Comparison of ENCODE assay signal across 8 mouse cellular contexts in the genomic region with DNA sequence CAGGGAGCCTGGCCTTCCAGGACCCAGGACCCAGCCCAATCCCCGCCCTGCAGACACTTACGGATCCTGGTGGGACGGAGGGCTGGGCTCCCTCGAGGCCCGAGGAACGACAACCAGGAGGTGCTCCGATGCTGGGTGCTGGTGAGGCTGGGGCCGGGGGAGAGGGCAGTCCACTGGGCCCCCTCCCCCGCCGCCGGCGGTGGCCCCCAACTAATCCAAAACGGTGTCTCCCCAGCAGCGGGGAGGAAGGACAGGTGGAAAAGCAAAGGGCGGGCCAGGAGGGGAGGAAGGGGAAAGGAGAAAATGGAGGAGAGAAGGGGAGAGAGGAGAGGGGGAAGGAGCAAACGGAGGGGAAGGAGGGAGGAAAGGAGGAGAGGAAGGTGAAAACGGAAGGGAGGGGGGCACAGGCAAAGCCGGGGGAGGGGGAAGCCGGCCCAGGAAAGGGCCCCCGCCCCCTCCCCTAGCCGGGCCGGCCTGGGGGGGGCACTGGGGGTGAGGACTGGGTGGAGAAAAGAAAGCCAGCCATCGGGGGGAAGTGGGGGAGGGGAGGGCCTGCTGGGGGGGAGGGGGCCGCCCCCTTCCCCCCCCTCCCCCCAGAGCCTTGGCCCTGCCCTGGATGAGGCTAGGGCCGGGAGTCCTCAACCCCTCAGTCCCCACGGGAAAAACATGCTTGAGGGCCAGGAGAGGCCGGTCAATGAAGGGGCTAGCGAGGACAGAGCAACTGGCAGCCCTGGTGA. TPM values are rescaled to one million over a fixed set of nuclear protein-coding genes. Genes with fewer than 3 reads are reported as not detected.
A peak's percentile ranks its signal among the peaks of the same experiment; 100 is the strongest.
DNase-seq lines count a peak whose midpoint lies in the region; ATAC-seq lines count a peak whose summit lies in the region.

A gene (minus strand): TSS at position 368 of the 737 bp plus-strand sequence.
A gene (plus strand): TSS at position 589 of the 737 bp plus-strand sequence.

- H3K9ac ChIP-seq in hindbrain, embryonic 11.5 days (ENCODE audit: low read depth, low read length) = peak within 1 kb of the TSS; percentile 92
- peak within 1 kb of the TSS; percentile 91 for H3K9ac ChIP-seq in limb, embryonic 12.5 days (replicated peaks)
- peak within 1 kb of the TSS; percentile 98 for H3K9ac ChIP-seq in neural tube, embryonic 14.5 days (replicated peaks; ENCODE audit: low read depth, low read length)

- ATAC-seq in cerebellum, adult (ENCODE audit: insufficient number of reproducible peaks, low FRiP score, low TSS enrichment) = no peak
- ATAC-seq in hindbrain, embryonic 11.5 days (ENCODE audit: low FRiP score) = peak; percentile 13; the same call in 1 of the 2 replicates
- no peak for ATAC-seq in limb, embryonic 12.5 days (ENCODE audit: insufficient number of reproducible peaks, insufficient read depth, low FRiP score, low TSS enrichment, low read depth)
- no peak for ATAC-seq in neural tube, embryonic 14.5 days (ENCODE audit: low read depth)

- H3K9me3 ChIP-seq in hindbrain, embryonic 11.5 days (ENCODE audit: control insufficient read depth, low read length) = no peaks in the 10 kb centered on the region
- no peaks in the 10 kb centered on the region for H3K9me3 ChIP-seq in limb, embryonic 12.5 days
- no peaks in the 10 kb centered on the region for H3K9me3 ChIP-seq in neural tube, embryonic 14.5 days (ENCODE audit: control insufficient read depth, low read length)

- H3K4me3 ChIP-seq in hindbrain, embryonic 11.5 days (ENCODE audit: low read depth, low read length) = peak within 1 kb of the TSS; percentile 62
- peak within 1 kb of the TSS; percentile 77 for H3K4me3 ChIP-seq in limb, embryonic 12.5 days (replicated peaks)
- peak within 1 kb of the TSS; percentile 64 for H3K4me3 ChIP-seq in neural tube, embryonic 14.5 days (ENCODE audit: low read depth, low read length)

- H3K4me2 ChIP-seq in hindbrain, embryonic 11.5 days (replicated peaks; ENCODE audit: low read depth, low read length) = peak within 1 kb of the TSS; percentile 97
- H3K4me2 ChIP-seq in limb, embryonic 12.5 days = peak within 1 kb of the TSS; percentile 94
- peak within 1 kb of the TSS; percentile 81 for H3K4me2 ChIP-seq in neural tube, embryonic 14.5 days (ENCODE audit: low read depth, low read length)

- peak; percentile 38 to 52 for DNase-seq in cerebellum, adult 18-20 months
- peak; percentile 26 for DNase-seq in thymus, postnatal 4 days
- DNase-seq in thymus, postnatal 25 days = no peak
- peak; percentile 41 for DNase-seq in hindbrain, embryonic 11.5 days (ENCODE audit: low spot score)
- DNase-seq in frontal cortex, postnatal 36 days (ENCODE audit: low spot score in 2 of 2) = no peak

- 0 out of 2 replicates have a peak, but pooled peaks cover 4% of the 10 kb centered on the region for H3K36me3 ChIP-seq in hindbrain, embryonic 11.5 days (ENCODE audit: control insufficient read depth, insufficient read depth, low read length)
- peaks cover 24% of the 10 kb centered on the region for H3K36me3 ChIP-seq in limb, embryonic 12.5 days
- H3K36me3 ChIP-seq in neural tube, embryonic 14.5 days (ENCODE audit: control insufficient read depth, insufficient read depth, low read length) = peaks cover 15% of the 10 kb centered on the region

- H3K27ac ChIP-seq in hindbrain, embryonic 11.5 days (ENCODE audit: low read depth, low read length) = peak within 1 kb of the TSS; percentile 91
- peak within 1 kb of the TSS; percentile 94 for H3K27ac ChIP-seq in limb, embryonic 12.5 days
- H3K27ac ChIP-seq in neural tube, embryonic 14.5 days (ENCODE audit: low read depth, low read length) = peak within 1 kb of the TSS; percentile 93

- H3K4me1 ChIP-seq in hindbrain, embryonic 11.5 days (replicated peaks; ENCODE audit: control insufficient read depth, insufficient read depth, low read length) = peaks cover 27% of the 10 kb centered on the region
- H3K4me1 ChIP-seq in limb, embryonic 12.5 days (replicated peaks) = peaks cover 40% of the 10 kb centered on the region
- peaks cover 43% of the 10 kb centered on the region for H3K4me1 ChIP-seq in neural tube, embryonic 14.5 days (ENCODE audit: control insufficient read depth, insufficient read depth, low read length)

- 1% methylated on average over 20 of the region's 28 CpGs for WGBS in hindbrain, embryonic 11.5 days
- WGBS in limb, embryonic 12.5 days = 0% methylated on average over 21 of the region's 28 CpGs
- under 1% methylated on average over 19 of the region's 28 CpGs for WGBS in neural tube, embryonic 14.5 days

- no peaks in the 10 kb centered on the region for H3K27me3 ChIP-seq in hindbrain, embryonic 11.5 days (ENCODE audit: control insufficient read depth, insufficient read depth, low read length)
- H3K27me3 ChIP-seq in limb, embryonic 12.5 days = no peaks in the 10 kb centered on the region
- no peaks in the 10 kb centered on the region for H3K27me3 ChIP-seq in neural tube, embryonic 14.5 days (ENCODE audit: control insufficient read depth, insufficient read depth, low read length)

RNA-seq across cellular contexts. Expression of the first gene that starts in this region (rescaled TPM):
- 8.9 and 14.4 TPM in 2 replicates for polyA plus RNA-seq in hindbrain, embryonic 11.5 days (2014; fragmentation: Nextera tagmentation; extraction: Ambion mirVana)
- 12.4 and 15.0 TPM in 2 replicates for polyA plus RNA-seq in limb, embryonic 12.5 days (2016; fragmentation: Nextera tagmentation; extraction: Ambion mirVana)
- 22.2 and 28.1 TPM in 2 replicates for polyA plus RNA-seq in neural tube, embryonic 14.5 days (2014; fragmentation: Nextera tagmentation; extraction: Ambion mirVana)

RNA-seq across cellular contexts. Expression of the second gene that starts in this region (rescaled TPM):
- polyA plus RNA-seq in hindbrain, embryonic 11.5 days (2014; fragmentation: Nextera tagmentation; extraction: Ambion mirVana) = 17.9 and 19.9 TPM in 2 replicates
- 39.5 and 40.9 TPM in 2 replicates for polyA plus RNA-seq in limb, embryonic 12.5 days (2016; fragmentation: Nextera tagmentation; extraction: Ambion mirVana)
- 24.6 and 27.3 TPM in 2 replicates for polyA plus RNA-seq in neural tube, embryonic 14.5 days (2014; fragmentation: Nextera tagmentation; extraction: Ambion mirVana)

Comparison
In these comparisons a context has a peak if more than half of its experiments do, and no peak if none do; other contexts are left out.
1. DNase-seq: peak in cerebellum, adult 18-20 months (2 of 2), thymus, postnatal 4 days (single experiment) and hindbrain, embryonic 11.5 days (single experiment); none in thymus, postnatal 25 days (single experiment) and frontal cortex, postnatal 36 days (0 of 2).
2. Peak in every context shown above with its lines, with median percentiles within 50 percentile points of each other: H3K27ac ChIP-seq, H3K4me2 ChIP-seq, H3K4me3 ChIP-seq and H3K9ac ChIP-seq.